Mouse (Mus musculus): ENCODE data around the gene Axin1.

GRCm38 (mm10) chr17:26123267-26123684, 15.2 kb upstream of the Axin1 start, which contains the start of gene Mrpl28:
- no peak for TF ChIP-seq GATA1 (IDR thresholded peaks at IDR 0.05; ENCODE audit: low read length)
- TF ChIP-seq TAL1 (IDR thresholded peaks at IDR 0.05; ENCODE audit: low read length) = no peak

Data from erythroblast, embryonic 14.5 days (primary cell).